Mouse (Mus musculus) embryonic facial prominence, embryonic 13.5 days (tissue): ENCODE measurements at regions not wholly inside any gene's neighbourhood (a gene's known extent, or its start where the extent isn't known, plus 50 kb on each side); places are given as distances from the start of the nearest gene placed in this dataset.

Experiments
- ATAC-seq: fragments of 200-750 bp; cut with Nextera tagmentation; 2 replicates; pipeline ENCODE4 v1.8.0; 2017; ENCODE audit warnings: low read depth; ENCODE audit not compliant: insufficient number of reproducible peaks, insufficient read depth, low FRiP score, low TSS enrichment
- H3K27ac ChIP-seq: fragments of 300-500 bp; sonication (generic); 2 replicates; pipeline ENCODE4 v1.5.1; 2015; ENCODE audit warnings: moderate library complexity, mild to moderate bottlenecking, inconsistent platforms
- H3K27me3 ChIP-seq: fragments of 300-500 bp; sonication (generic); 2 replicates; pipeline ENCODE4 v1.6.1; 2015; ENCODE audit warnings: mild to moderate bottlenecking, inconsistent platforms
- H3K36me3 ChIP-seq: fragments of 300-500 bp; sonication (generic); 2 replicates; pipeline ENCODE4 v1.6.1; 2015; ENCODE audit warnings: mild to moderate bottlenecking, inconsistent platforms
- H3K4me1 ChIP-seq: fragments of 300-500 bp; sonication (generic); 2 replicates; pipeline ENCODE4 v1.6.1; 2015; ENCODE audit warnings: inconsistent platforms
- H3K4me2 ChIP-seq: fragments of 300-500 bp; sonication (generic); 2 replicates; pipeline ENCODE4 v1.6.1; 2015; ENCODE audit warnings: moderate library complexity, mild to moderate bottlenecking, inconsistent platforms
- H3K4me3 ChIP-seq: fragments of 300-500 bp; sonication (generic); 2 replicates; pipeline ENCODE4 v1.5.1; 2015; ENCODE audit warnings: mild to moderate bottlenecking, inconsistent platforms
- H3K9ac ChIP-seq: fragments of 300-500 bp; sonication (generic); 2 replicates; pipeline ENCODE4 v1.6.1; 2015; ENCODE audit warnings: mild to moderate bottlenecking, inconsistent platforms
- H3K9me3 ChIP-seq: fragments of 300-500 bp; sonication (generic); 2 replicates; pipeline ENCODE4 v1.6.1; 2016; ENCODE audit warnings: inconsistent platforms
- WGBS: fragments of 180-500 bp; shearing (Covaris S2); methylation state at CpG from one replicate; pipeline ENCODE4 v1.1.7; 2015; ENCODE audit warnings: mixed read lengths; 5-methylcytosine and 5-hydroxymethylcytosine counted together

GRCm38 (mm10) chr17:45803331-45803730 lies 69.7 kb upstream of the 1600014C23Rik start:
- Histone ChIP-seq H3K9ac (no peak overlapping the region), H3K36me3 (no peaks in the 10 kb centered on the region), H3K27me3 (peaks cover 20% of the 10 kb centered on the region), H3K4me2 (no peak overlapping the region), H3K4me1 (peaks cover 39% of the 10 kb centered on the region), H3K4me3 (no peak overlapping the region), H3K27ac (no peak overlapping the region), H3K9me3 (no peaks in the 10 kb centered on the region)
- ATAC-seq = no peak
- WGBS = 87% methylated on average over 8 of the region's 8 CpGs

- Histone ChIP-seq H3K27me3 (peaks cover 20% of the 10 kb centered on the region), H3K9me3 (no peaks in the 10 kb centered on the region), H3K9ac (no peak overlapping the region), H3K4me3 (no peak overlapping the region), H3K4me1 (peaks cover 34% of the 10 kb centered on the region), H3K27ac (no peak overlapping the region), H3K4me2 (no peak overlapping the region), H3K36me3 (no peaks in the 10 kb centered on the region)
- 88% methylated on average over 8 of the region's 8 CpGs for WGBS
- ATAC-seq = no peak
Observed at GRCm38 (mm10) chr17:45802439-45802838, 68.8 kb upstream of the 1600014C23Rik start.

GRCm38 (mm10) chr17:45799725-45800124 lies 66.1 kb upstream of the 1600014C23Rik start:
- Histone ChIP-seq H3K4me2 (no peak overlapping the region), H3K9ac (no peak overlapping the region), H3K4me3 (no peak overlapping the region), H3K27me3 (peaks cover 9% of the 10 kb centered on the region), H3K4me1 (peaks cover 10% of the 10 kb centered on the region), H3K27ac (no peak overlapping the region), H3K36me3 (no peaks in the 10 kb centered on the region), H3K9me3 (no peaks in the 10 kb centered on the region)
- WGBS = 83% methylated on average over 1 of the region's 1 CpGs
- no peak for ATAC-seq

GRCm38 (mm10) chr17:45798996-45799395 lies 65.4 kb upstream of the 1600014C23Rik start:
- Histone ChIP-seq H3K27ac (no peak overlapping the region), H3K4me3 (no peak overlapping the region), H3K4me2 (no peak overlapping the region), H3K9me3 (no peaks in the 10 kb centered on the region), H3K4me1 (peaks cover 8% of the 10 kb centered on the region; the same call in 1 of the 2 replicates), H3K9ac (no peak overlapping the region), H3K36me3 (no peaks in the 10 kb centered on the region), H3K27me3 (peaks cover 2% of the 10 kb centered on the region; the same call in 1 of the 2 replicates)
- 73% methylated on average over 11 of the region's 11 CpGs for WGBS
- ATAC-seq = no peak

- H3K4me1 ChIP-seq = peaks cover 8% of the 10 kb centered on the region; the same call in 1 of the 2 replicates
- no peak for ATAC-seq
- no peaks in the 10 kb centered on the region for H3K27me3 ChIP-seq
- WGBS = 78% methylated on average over 8 of the region's 8 CpGs
- no peak overlapping the region for H3K27ac ChIP-seq
- no peak overlapping the region for H3K9ac ChIP-seq
- H3K9me3 ChIP-seq = no peaks in the 10 kb centered on the region
- no peaks in the 10 kb centered on the region for H3K36me3 ChIP-seq
- H3K4me2 ChIP-seq = no peak overlapping the region
- no peak overlapping the region for H3K4me3 ChIP-seq
Observed at GRCm38 (mm10) chr17:45798456-45798855, 64.8 kb upstream of the 1600014C23Rik start.

GRCm38 (mm10) chr17:45797121-45797520 lies 63.5 kb upstream of the 1600014C23Rik start:
- WGBS = 60% methylated on average over 6 of the region's 6 CpGs
- Histone ChIP-seq H3K36me3 (no peaks in the 10 kb centered on the region), H3K4me3 (no peak overlapping the region), H3K9ac (no peak overlapping the region), H3K27me3 (no peaks in the 10 kb centered on the region), H3K9me3 (no peaks in the 10 kb centered on the region), H3K4me1 (peaks cover 8% of the 10 kb centered on the region; the same call in 1 of the 2 replicates), H3K4me2 (no peak overlapping the region), H3K27ac (no peak overlapping the region)
- no peak for ATAC-seq

- no peak overlapping the region for H3K27ac ChIP-seq
- no peaks in the 10 kb centered on the region for H3K36me3 ChIP-seq
- 81% methylated on average over 7 of the region's 7 CpGs for WGBS
- no peaks in the 10 kb centered on the region for H3K9me3 ChIP-seq
- no peak for ATAC-seq
- no peaks in the 10 kb centered on the region for H3K27me3 ChIP-seq
- no peak overlapping the region for H3K4me3 ChIP-seq
- H3K9ac ChIP-seq = no peak overlapping the region
- peaks cover 19% of the 10 kb centered on the region; the same call in 1 of the 2 replicates for H3K4me1 ChIP-seq
- no peak overlapping the region for H3K4me2 ChIP-seq
Observed at GRCm38 (mm10) chr17:45794926-45795325, 61.3 kb upstream of the 1600014C23Rik start.

- no peaks in the 10 kb centered on the region for H3K9me3 ChIP-seq
- no peaks in the 10 kb centered on the region for H3K36me3 ChIP-seq
- H3K27me3 ChIP-seq = no peaks in the 10 kb centered on the region
- H3K27ac ChIP-seq = no peak overlapping the region
- peaks cover 30% of the 10 kb centered on the region; the same call in 1 of the 2 replicates for H3K4me1 ChIP-seq
- no peak overlapping the region for H3K4me3 ChIP-seq
- H3K4me2 ChIP-seq = no peak overlapping the region
- no peak for ATAC-seq
- WGBS = 78% methylated on average over 8 of the region's 8 CpGs
- no peak overlapping the region for H3K9ac ChIP-seq
Observed at GRCm38 (mm10) chr17:45790959-45791520, 57.4 kb upstream of the 1600014C23Rik start.

GRCm38 (mm10) chr17:45789777-45790176 lies 56.1 kb upstream of the 1600014C23Rik start:
- H3K9ac ChIP-seq = peak overlapping the region; percentile 46; the same call in 1 of the 2 replicates
- no peaks in the 10 kb centered on the region for H3K27me3 ChIP-seq
- H3K9me3 ChIP-seq = no peaks in the 10 kb centered on the region
- 41% methylated on average over 6 of the region's 6 CpGs for WGBS
- peak overlapping the region; percentile 57 for H3K27ac ChIP-seq
- no peaks in the 10 kb centered on the region for H3K36me3 ChIP-seq
- H3K4me3 ChIP-seq = no peak overlapping the region
- ATAC-seq = no peak
- peaks cover 37% of the 10 kb centered on the region for H3K4me1 ChIP-seq
- H3K4me2 ChIP-seq = no peak overlapping the region

- Histone ChIP-seq H3K4me3 (no peak overlapping the region), H3K4me1 (peaks cover 31% of the 10 kb centered on the region), H3K36me3 (no peaks in the 10 kb centered on the region), H3K27me3 (no peaks in the 10 kb centered on the region), H3K4me2 (no peak overlapping the region), H3K9me3 (no peaks in the 10 kb centered on the region), H3K9ac (no peak overlapping the region), H3K27ac (0 out of 2 replicates have a peak overlapping the region, but pooled peaks have one; percentile 11)
- 66% methylated on average over 10 of the region's 10 CpGs for WGBS
- no peak for ATAC-seq
Observed at GRCm38 (mm10) chr17:45784905-45785304, 51.3 kb upstream of the 1600014C23Rik start.

- Histone ChIP-seq H3K9ac (no peak overlapping the region), H3K9me3 (no peaks in the 10 kb centered on the region), H3K4me3 (no peak overlapping the region), H3K27me3 (no peaks in the 10 kb centered on the region), H3K4me2 (no peak overlapping the region), H3K4me1 (peaks cover 27% of the 10 kb centered on the region), H3K27ac (0 out of 2 replicates have a peak overlapping the region, but pooled peaks have one; percentile 11), H3K36me3 (no peaks in the 10 kb centered on the region)
- ATAC-seq = no peak
- WGBS = 73% methylated on average over 5 of the region's 5 CpGs
Observed at GRCm38 (mm10) chr17:45784496-45784895, 50.9 kb upstream of the 1600014C23Rik start.
